Mouse (Mus musculus) neural tube, embryonic 14.5 days (tissue): ENCODE data around the gene Slc22a29. TPM values are rescaled to one million over a fixed set of nuclear protein-coding genes. Genes with fewer than 3 reads are reported as not detected.
"Not testable (repeated sequence)": the region's sequence is repeated elsewhere in the genome, so short reads cannot be mapped to it uniquely, and the experiment has no call there.

Source experiments
- ATAC-seq: fragments of 200-750 bp; cut with Nextera tagmentation; 2 replicates; pipeline ENCODE4 v1.8.0; 2017; ENCODE audit warnings: low read depth, mild to moderate bottlenecking, moderate TSS enrichment, moderate library complexity
- H3K27ac ChIP-seq: fragments of 300-500 bp; sonication (generic); 2 replicates; pipeline ENCODE4 v1.5.1; 2014; ENCODE audit warnings: low read depth, mild to moderate bottlenecking, control low read depth, low read length, moderate library complexity, mixed read lengths
- H3K27me3 ChIP-seq: fragments of 300-500 bp; sonication (generic); 2 replicates; pipeline ENCODE4 v1.6.1; 2014; ENCODE audit warnings: low read length; ENCODE audit not compliant: control insufficient read depth, insufficient read depth
- H3K36me3 ChIP-seq: fragments of 300-500 bp; sonication (generic); 2 replicates; pipeline ENCODE4 v1.6.1; 2014; ENCODE audit warnings: low read length, mixed read lengths; ENCODE audit not compliant: control insufficient read depth, insufficient read depth
- H3K4me1 ChIP-seq: fragments of 300-500 bp; sonication (generic); 2 replicates; pipeline ENCODE4 v1.6.1; 2014; ENCODE audit warnings: low read length; ENCODE audit not compliant: control insufficient read depth, insufficient read depth
- H3K4me2 ChIP-seq: fragments of 300-500 bp; sonication (generic); 2 replicates; pipeline ENCODE4 v1.6.1; 2014; ENCODE audit warnings: mild to moderate bottlenecking, low read depth, low read length, control low read depth
- H3K4me3 ChIP-seq: fragments of 300-500 bp; sonication (generic); 2 replicates; pipeline ENCODE4 v1.5.1; 2014; ENCODE audit warnings: low read depth, low read length, control low read depth, mixed read lengths
- H3K9ac ChIP-seq: fragments of 300-500 bp; sonication (generic); replicated peaks from 2 replicates; pipeline ENCODE4 v1.6.1; 2014; ENCODE audit warnings: low read depth, mild to moderate bottlenecking, control low read depth, low read length, mixed read lengths
- H3K9me3 ChIP-seq: fragments of 300-500 bp; sonication (generic); 2 replicates; pipeline ENCODE4 v1.6.1; 2016; ENCODE audit warnings: low read length; ENCODE audit not compliant: control insufficient read depth
- WGBS: fragments of 180-500 bp; shearing (Covaris S2); extraction: QIAGEN DNeasy Blood & Tissue Kit; methylation state at CpG from one replicate; pipeline ENCODE4 v1.1.7; 2014; 5-methylcytosine and 5-hydroxymethylcytosine counted together
- polyA plus RNA-seq: library from polyadenylated mRNA; unstranded; fragments of >200 nt; fragmentation: Nextera tagmentation; extraction: Ambion mirVana; gene quantifications from 2 replicates; pipeline ENCODE4 v1.2.1, GENCODE M21; 2014

Gene Slc22a29
- not detected in 2 replicates for polyA plus RNA-seq

DNA sequence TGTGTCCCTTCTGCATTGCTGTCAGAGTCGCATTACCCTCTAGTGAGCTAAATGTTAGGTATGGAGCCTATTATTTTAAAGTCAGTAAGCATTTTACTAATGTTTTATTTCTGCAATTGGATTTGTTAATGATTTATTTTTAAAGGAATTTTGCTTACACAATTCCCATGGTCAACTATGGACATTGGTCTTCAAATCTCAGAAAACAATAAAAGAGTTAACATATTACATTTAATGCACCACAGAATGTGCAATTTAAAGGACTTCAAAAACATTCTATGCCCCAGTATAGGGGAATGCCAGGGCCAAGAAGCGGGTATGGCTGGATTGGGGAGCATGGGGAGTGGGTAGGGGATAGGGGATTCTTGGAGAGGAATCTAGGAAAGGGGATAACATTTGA is at the start of gene Slc22a29:
Gene Slc22a29, minus strand, starts transcription at position 101 of the 400 bp plus-strand sequence.
- no peaks in the 10 kb centered on the region for H3K36me3 ChIP-seq
- 85% methylated on average over 2 of the region's 2 CpGs for WGBS
- no peaks in the 10 kb centered on the region for H3K9me3 ChIP-seq
- no peak for ATAC-seq
- no peak within 1 kb of the TSS for H3K4me2 ChIP-seq
- no peak within 1 kb of the TSS for H3K4me3 ChIP-seq
- no peaks in the 10 kb centered on the region for H3K4me1 ChIP-seq
- no peaks in the 10 kb centered on the region for H3K27me3 ChIP-seq
- H3K9ac ChIP-seq, result no peak within 1 kb of the TSS
- H3K27ac ChIP-seq, result no peak within 1 kb of the TSS

DNA sequence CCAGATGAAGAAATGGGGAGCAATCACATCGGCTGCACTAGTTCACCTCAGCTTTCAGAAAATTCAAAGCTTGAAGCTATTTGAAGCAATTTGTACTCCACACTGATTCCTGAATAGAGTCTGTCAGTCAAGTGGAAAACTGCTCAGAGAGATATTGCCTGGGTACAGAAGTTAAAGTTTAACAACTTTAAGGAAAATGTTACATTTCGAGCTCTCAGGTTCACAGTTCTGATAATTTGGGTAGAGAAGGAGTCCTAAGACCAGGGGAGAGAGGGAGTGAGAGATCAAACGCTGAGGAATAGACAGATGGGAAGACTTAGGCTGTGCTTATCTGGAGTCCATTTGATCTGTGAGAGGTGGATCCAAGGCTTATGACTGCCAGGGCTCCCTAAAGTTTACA is 46.6 kb upstream of the Slc22a29 start:
- Histone ChIP-seq H3K36me3 (no peaks in the 10 kb centered on the region), H3K9me3 (no peaks in the 10 kb centered on the region), H3K9ac (no peak overlapping the region), H3K27me3 (no peaks in the 10 kb centered on the region), H3K4me1 (no peaks in the 10 kb centered on the region), H3K27ac (no peak overlapping the region), H3K4me3 (no peak overlapping the region), H3K4me2 (no peak overlapping the region)
- ATAC-seq, result no peak
- WGBS, result 79% methylated on average over 3 of the region's 3 CpGs

GRCm38 (mm10) chr19:8252705-8253037 is 34.0 kb upstream of the Slc22a29 start:
- Histone ChIP-seq H3K27me3 (no peaks in the 10 kb centered on the region), H3K27ac (no peak overlapping the region), H3K9me3 (no peaks in the 10 kb centered on the region), H3K4me2 (peak overlapping the region; percentile 52), H3K36me3 (no peaks in the 10 kb centered on the region), H3K4me3 (peak overlapping the region; percentile 49), H3K9ac (peak overlapping the region; percentile 61), H3K4me1 (no peaks in the 10 kb centered on the region)
- peak; percentile 62 for ATAC-seq
- 25% methylated on average over 3 of the region's 3 CpGs for WGBS

DNA sequence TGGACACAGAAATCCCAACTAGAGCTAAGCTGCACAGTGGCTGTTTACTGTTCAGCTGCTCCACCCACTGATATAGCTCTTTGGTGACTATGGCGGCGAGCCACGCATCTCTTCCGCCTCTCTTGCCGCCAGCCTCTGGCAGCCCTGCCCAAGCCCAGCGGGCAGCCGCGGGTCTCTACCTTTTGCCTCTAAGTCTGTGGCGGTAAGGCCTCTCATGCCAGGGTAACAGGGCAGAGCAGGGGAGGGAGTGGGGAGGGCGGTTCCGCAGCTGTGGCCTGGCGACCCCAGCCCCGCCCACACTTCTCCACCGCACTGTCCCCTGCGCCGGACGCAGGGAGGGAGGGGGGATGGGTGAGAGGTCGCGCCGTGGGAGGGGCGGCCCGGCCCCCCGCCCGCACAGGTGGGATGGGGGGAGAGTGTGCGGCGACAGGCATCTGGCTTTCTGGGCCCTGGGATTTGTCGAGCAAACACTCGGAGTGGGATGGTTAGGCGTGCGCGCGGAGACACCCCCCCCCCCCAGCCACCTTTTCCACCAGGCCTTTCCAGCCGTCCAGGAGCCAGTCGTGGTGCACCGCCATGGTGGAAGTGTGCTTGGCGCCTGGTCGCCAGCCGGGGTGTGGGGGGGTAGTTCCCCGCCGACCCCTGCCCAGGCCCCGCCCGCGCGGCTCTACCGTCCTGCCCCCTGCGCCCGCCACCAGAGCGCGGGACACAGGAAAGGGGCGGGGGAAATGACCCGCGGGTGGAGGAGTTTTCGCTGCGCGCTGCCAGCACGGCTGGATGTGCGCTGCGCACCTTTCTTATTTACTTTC is 33.4 kb upstream of the Slc22a29 start:
- H3K4me1 ChIP-seq, result no peaks in the 10 kb centered on the region
- H3K4me3 ChIP-seq, result peak overlapping the region; percentile 49
- peak overlapping the region; percentile 73 for H3K27ac ChIP-seq
- WGBS, result 9% methylated on average over 45 of the region's 58 CpGs
- peak overlapping the region; percentile 52 for H3K4me2 ChIP-seq
- peak overlapping the region; percentile 61 for H3K9ac ChIP-seq
- peak; percentile 95 for ATAC-seq
- no peaks in the 10 kb centered on the region for H3K27me3 ChIP-seq
- no peaks in the 10 kb centered on the region for H3K36me3 ChIP-seq
- H3K9me3 ChIP-seq, result no peaks in the 10 kb centered on the region

DNA sequence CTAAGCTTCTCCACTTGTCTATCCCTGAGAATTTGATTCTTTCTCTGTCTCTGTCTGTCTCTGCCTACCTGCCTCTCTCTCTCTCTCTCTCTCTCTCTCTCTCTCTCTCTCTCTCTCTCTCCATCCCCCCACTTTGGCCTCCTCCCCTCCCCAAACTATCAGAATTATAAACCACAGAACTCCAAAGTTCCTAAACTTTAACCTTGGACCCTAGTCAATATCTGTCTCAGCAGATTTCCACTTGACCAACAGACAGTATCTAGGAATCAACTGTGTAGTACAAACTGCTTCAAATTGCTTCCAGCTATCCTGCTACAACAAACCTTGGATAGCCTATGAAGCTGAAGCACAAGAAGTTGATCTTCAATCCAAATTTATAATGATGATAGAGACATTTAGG is 10.2 kb upstream of the Slc22a29 start:
- Histone ChIP-seq H3K27me3 (no peaks in the 10 kb centered on the region), H3K9ac (no peak overlapping the region), H3K36me3 (no peaks in the 10 kb centered on the region), H3K4me1 (no peaks in the 10 kb centered on the region), H3K4me2 (no peak overlapping the region), H3K4me3 (no peak overlapping the region), H3K9me3 (0 out of 2 replicates have a peak, but pooled peaks cover 2% of the 10 kb centered on the region), H3K27ac (no peak overlapping the region)
- ATAC-seq, result no peak

DNA sequence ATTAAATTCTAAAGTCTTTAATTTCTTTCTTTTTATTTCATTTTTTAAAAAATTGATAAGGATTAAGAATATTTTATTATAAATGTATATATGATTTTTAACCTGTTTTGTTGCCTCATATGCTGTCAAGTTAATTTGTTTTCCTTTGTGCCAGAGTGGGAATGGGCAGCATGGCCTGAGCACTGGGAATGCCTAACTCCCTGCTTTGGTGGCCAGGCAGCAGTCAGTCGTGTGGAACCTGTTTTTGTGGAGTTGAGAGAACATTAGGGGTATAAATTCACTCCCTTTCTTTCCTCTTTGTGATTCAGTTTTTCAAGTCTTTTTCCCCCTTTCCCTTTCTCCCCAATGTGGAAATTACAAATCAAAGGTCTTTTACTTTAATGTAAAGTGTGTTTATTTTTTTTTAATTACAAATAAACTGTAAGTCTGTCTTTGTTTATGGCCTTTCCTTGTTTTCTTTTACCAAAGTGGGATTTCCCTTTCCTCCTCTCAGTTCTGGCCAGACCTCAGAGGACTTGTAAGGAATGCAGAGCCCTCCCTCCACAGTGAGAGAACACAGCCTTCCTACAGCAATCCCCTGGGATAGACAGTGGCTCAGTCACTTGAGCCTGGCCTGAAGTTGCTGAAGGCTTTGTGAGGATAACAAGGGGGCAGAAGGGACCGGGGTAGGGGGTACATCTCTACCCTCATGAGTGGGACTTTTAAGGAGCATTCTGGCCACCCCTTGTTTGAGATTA is 69.7 kb downstream of the Slc22a29 start:
- no peak overlapping the region for H3K4me3 ChIP-seq
- H3K36me3 ChIP-seq, result no peaks in the 10 kb centered on the region
- H3K9me3 ChIP-seq, result peaks cover 4% of the 10 kb centered on the region
- no peak overlapping the region for H3K4me2 ChIP-seq
- no peak overlapping the region for H3K9ac ChIP-seq
- no peak overlapping the region for H3K27ac ChIP-seq
- no peaks in the 10 kb centered on the region for H3K27me3 ChIP-seq
- 50% methylated on average over 2 of the region's 2 CpGs for WGBS
- no peaks in the 10 kb centered on the region for H3K4me1 ChIP-seq
- ATAC-seq, result no peak

- not testable (repeated sequence) for H3K4me3 ChIP-seq, H3K27ac ChIP-seq, H3K9me3 ChIP-seq, ATAC-seq, H3K9ac ChIP-seq, H3K4me2 ChIP-seq, H3K4me1 ChIP-seq, H3K36me3 ChIP-seq, H3K27me3 ChIP-seq
- 76% methylated on average over 2 of the region's 2 CpGs for WGBS
These were observed 76.0 kb downstream of the Slc22a29 start for GRCm38 (mm10) chr19:8142716-8143115.

- not testable (repeated sequence) for H3K4me1 ChIP-seq, H3K9me3 ChIP-seq, ATAC-seq, H3K4me2 ChIP-seq, H3K4me3 ChIP-seq, H3K36me3 ChIP-seq, H3K27ac ChIP-seq, H3K27me3 ChIP-seq, H3K9ac ChIP-seq
- WGBS, result 49% methylated on average over 14 of the region's 14 CpGs
These were observed 84.4 kb downstream of the Slc22a29 start for GRCm38 (mm10) chr19:8134127-8134841.

DNA sequence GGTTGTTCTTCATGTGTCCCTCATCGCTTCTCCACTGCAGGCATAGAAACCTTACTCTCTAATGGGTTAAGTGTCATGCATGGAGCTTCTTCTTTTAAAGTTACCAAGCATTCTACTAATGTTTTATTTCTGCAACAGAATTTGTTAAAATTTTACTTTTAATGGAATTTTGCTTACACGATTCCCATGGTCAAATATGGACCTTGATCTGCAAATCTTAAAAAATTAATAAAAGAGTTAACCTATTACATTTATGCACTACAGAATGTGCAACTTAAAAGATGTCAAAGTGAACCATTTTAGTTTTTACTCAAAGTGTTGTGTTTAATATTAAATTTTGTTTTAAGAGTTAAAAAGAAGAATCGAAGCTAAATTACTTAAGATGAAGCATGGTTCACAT is 86.8 kb downstream of the Slc22a29 start, which contains the start of gene Slc22a28:
Gene Slc22a28, minus strand, starts transcription at position 102 of the 400 bp plus-strand sequence.
- not testable (repeated sequence) for H3K4me2 ChIP-seq, H3K9me3 ChIP-seq, H3K9ac ChIP-seq, H3K4me1 ChIP-seq, H3K27ac ChIP-seq, H3K36me3 ChIP-seq, H3K4me3 ChIP-seq, ATAC-seq, H3K27me3 ChIP-seq
- 91% methylated on average over 2 of the region's 3 CpGs for WGBS
